Mouse (Mus musculus): ENCODE measurements at regions not wholly inside any gene's neighbourhood (a gene's known extent, or its start where the extent isn't known, plus 50 kb on each side); places are given as distances from the start of the nearest gene placed in this dataset.

GRCm38 (mm10) chr8:125327006-125327405 lies 242.6 kb downstream of the Sipa1l2 start:
- DNase-seq (ENCODE audit: low spot score in 2 of 2): no peak

- no peak for DNase-seq (ENCODE audit: low spot score in 2 of 2)
These were observed 243.9 kb downstream of the Sipa1l2 start for GRCm38 (mm10) chr8:125325736-125326135.

GRCm38 (mm10) chr8:125322561-125322960 lies 247.0 kb downstream of the Sipa1l2 start:
- no peak for DNase-seq (ENCODE audit: low spot score in 2 of 2)

- peak in 1 of 2 experiments; percentile 51 for DNase-seq (ENCODE audit: low spot score in 2 of 2)
These were observed 252.0 kb downstream of the Sipa1l2 start for GRCm38 (mm10) chr8:125317584-125317991.

- DNase-seq (ENCODE audit: low spot score in 2 of 2): no peak
These were observed 253.9 kb downstream of the Sipa1l2 start for GRCm38 (mm10) chr8:125315736-125316135.

GRCm38 (mm10) chr8:125314996-125315395 lies 254.6 kb downstream of the Sipa1l2 start:
- no peak for DNase-seq (ENCODE audit: low spot score in 2 of 2)

- DNase-seq (ENCODE audit: low spot score in 2 of 2): no peak
These were observed 255.2 kb downstream of the Sipa1l2 start for GRCm38 (mm10) chr8:125314221-125314984.

GRCm38 (mm10) chr8:125311228-125312053 lies 257.4 kb downstream of the Disc1 start:
- DNase-seq (ENCODE audit: low spot score in 2 of 2): no peak
